Mouse (Mus musculus) neural tube, embryonic 12.5 days (tissue): ENCODE measurements around the gene Dmrtc2. TPM values are rescaled to one million over a fixed set of nuclear protein-coding genes. Genes with fewer than 3 reads are reported as not detected.
A peak's percentile ranks its signal among the peaks of the same experiment; 100 is the strongest.
"Not testable (repeated sequence)": the region's sequence is repeated elsewhere in the genome, so short reads cannot be mapped to it uniquely, and the experiment has no call there.

Experiments used
- ATAC-seq: fragments of 200-750 bp; cut with Nextera tagmentation; 2 replicates; pipeline ENCODE4 v1.8.0; 2017; ENCODE audit warnings: low read depth, mild to moderate bottlenecking, moderate TSS enrichment, moderate library complexity; ENCODE audit not compliant: low FRiP score
- H3K27ac ChIP-seq: fragments of 300-500 bp; sonication (generic); 2 replicates; pipeline ENCODE4 v1.5.1; 2016
- H3K27me3 ChIP-seq: fragments of 300-500 bp; sonication (generic); replicated peaks from 2 replicates; pipeline ENCODE4 v1.6.1; 2016; ENCODE audit warnings: mild to moderate bottlenecking
- H3K36me3 ChIP-seq: fragments of 300-500 bp; sonication (generic); 2 replicates; pipeline ENCODE4 v1.6.1; 2016; ENCODE audit warnings: mild to moderate bottlenecking
- H3K4me1 ChIP-seq: fragments of 300-500 bp; sonication (generic); 2 replicates; pipeline ENCODE4 v1.6.1; 2016
- H3K4me2 ChIP-seq: fragments of 300-500 bp; sonication (generic); replicated peaks from 2 replicates; pipeline ENCODE4 v1.6.1; 2016; ENCODE audit warnings: mild to moderate bottlenecking
- H3K4me3 ChIP-seq: fragments of 300-500 bp; sonication (generic); 2 replicates; pipeline ENCODE4 v1.5.1; 2016
- H3K9ac ChIP-seq: fragments of 300-500 bp; sonication (generic); 2 replicates; pipeline ENCODE4 v1.6.1; 2016; ENCODE audit warnings: mild to moderate bottlenecking
- H3K9me3 ChIP-seq: fragments of 300-500 bp; sonication (generic); 2 replicates; pipeline ENCODE4 v1.6.1; 2016; ENCODE audit warnings: mild to moderate bottlenecking
- WGBS: fragments of 180-500 bp; shearing (Covaris S2); methylation state at CpG from one replicate; pipeline ENCODE4 v1.1.7; 2016; 5-methylcytosine and 5-hydroxymethylcytosine counted together
- polyA plus RNA-seq: library from polyadenylated mRNA; unstranded; fragments of >200 nt; fragmentation: Nextera tagmentation; extraction: Ambion mirVana; gene quantifications from 2 replicates; pipeline ENCODE4 v1.2.1, GENCODE M21; 2016

Gene Dmrtc2
- polyA plus RNA-seq, 1 experiment from 2014 or later = not detected

DNA sequence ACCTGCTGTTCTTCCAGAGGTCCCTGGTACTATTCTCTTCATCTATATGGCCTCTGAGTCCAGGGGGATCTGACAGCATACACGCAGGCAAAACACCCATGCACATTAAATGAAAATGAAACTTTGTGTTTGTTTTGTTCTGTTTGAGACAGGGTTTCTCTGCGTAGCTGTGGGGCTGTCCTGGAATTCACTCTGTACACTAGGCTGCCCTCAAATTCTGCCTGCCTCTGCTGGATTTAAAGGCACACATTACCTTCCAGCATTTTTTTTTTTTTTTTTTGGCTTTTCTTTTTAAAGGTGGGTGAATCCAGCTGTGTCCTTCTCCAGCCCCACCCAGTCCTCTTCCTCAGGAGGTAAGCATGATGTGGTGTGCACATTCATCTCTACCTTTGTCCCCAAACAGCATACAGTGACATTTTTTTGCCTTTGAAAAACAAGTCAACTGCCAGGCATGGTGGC, 22.3 kb downstream of the Dmrtc2 start:
- H3K36me3 ChIP-seq = peaks cover 43% of the 10 kb centered on the region
- no peak for ATAC-seq

DNA sequence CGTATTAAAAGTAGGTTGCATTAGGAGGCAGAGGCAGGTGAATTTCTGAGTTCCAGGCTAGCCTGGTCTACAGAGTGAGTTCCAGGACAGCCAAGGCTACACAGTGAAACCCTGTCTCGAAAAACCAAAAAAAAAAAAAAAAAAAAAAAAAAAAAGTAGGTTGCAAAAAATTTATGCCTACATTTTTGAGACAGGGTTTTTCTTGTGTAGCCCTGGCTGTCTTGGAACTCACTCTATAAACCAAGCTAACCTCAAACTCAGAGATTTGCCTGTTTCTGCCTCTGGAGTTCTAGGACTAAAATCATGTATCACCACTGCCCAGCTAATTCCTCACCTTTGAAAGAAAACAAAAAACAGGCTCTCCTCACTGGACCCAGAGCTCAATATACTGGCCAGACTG, 25.9 kb downstream of the Dmrtc2 start:
- 91% methylated on average over 2 of the region's 2 CpGs for whole genome bisulfite sequencing
- not testable (repeated sequence) for ATAC-seq, H3K9me3 ChIP-seq, H3K4me2 ChIP-seq, H3K27me3 ChIP-seq, H3K9ac ChIP-seq, H3K4me3 ChIP-seq, H3K27ac ChIP-seq, H3K4me1 ChIP-seq
- H3K36me3 ChIP-seq = peaks cover 10% of the 10 kb centered on the region; the same call in 1 of the 2 replicates

More for the DNA sequence above, 22.3 kb downstream of the Dmrtc2 start:
- Histone ChIP-seq H3K4me1 (peaks cover 3% of the 10 kb centered on the region; the same call in 1 of the 2 replicates), H3K4me3 (no peak overlapping the region), H3K4me2 (no peak overlapping the region), H3K9ac (no peak overlapping the region), H3K27me3 (no peaks in the 10 kb centered on the region), H3K27ac (no peak overlapping the region), H3K9me3 (no peaks in the 10 kb centered on the region)
- WGBS = 79% methylated on average over 2 of the region's 2 CpGs

DNA sequence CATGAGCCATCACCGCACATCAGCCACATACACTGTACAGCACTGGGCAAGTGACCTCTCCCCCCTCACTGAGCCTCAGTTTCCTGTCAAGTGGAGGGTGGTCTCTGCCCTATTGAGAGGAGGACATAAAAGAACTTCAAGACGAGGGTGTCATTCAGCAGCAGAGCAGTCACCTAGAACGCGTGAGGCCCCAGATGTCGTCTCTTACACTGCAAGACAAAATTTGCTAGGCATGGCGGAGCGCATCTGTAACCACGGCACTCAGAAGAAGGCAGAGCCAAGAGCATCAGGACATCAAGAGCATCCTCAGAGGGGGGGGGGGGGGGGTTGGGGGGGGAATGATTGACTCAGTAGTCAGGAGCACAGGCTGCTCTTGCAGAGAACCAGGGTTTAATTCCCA, 26.4 kb downstream of the Dmrtc2 start:
- Histone ChIP-seq H3K9ac (no peak overlapping the region), H3K27ac (no peak overlapping the region), H3K4me2 (no peak overlapping the region), H3K9me3 (no peaks in the 10 kb centered on the region), H3K36me3 (peaks cover 7% of the 10 kb centered on the region; the same call in 1 of the 2 replicates), H3K4me1 (no peaks in the 10 kb centered on the region), H3K27me3 (no peaks in the 10 kb centered on the region), H3K4me3 (no peak overlapping the region)
- ATAC-seq = no peak
- 72% methylated on average over 8 of the region's 8 CpGs for WGBS

DNA sequence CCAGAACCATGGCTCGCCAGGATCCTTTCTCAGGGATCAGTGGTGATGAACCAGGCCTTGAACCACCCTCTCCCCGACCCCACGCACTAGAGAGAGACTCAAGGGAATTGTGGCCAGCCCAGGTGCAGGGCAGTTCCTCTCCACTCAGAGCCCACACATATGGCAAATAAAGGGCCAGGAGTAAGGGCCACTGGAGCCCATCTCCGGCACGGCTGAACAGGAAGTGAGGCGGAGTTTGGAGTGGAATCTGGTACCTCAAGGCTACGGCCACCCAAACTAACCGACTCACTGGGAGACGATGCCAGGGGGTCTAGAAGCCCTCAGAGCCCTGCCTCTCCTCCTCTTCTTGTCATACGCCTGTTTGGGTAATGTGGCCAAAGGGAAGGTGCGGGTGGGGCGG, 27.4 kb downstream of the Dmrtc2 start, which contains the start of gene Cd79a:
Gene Cd79a (plus strand): TSS at position 158 of the 400 bp plus-strand sequence.
- no peak within 1 kb of the TSS for H3K4me3 ChIP-seq
- H3K9me3 ChIP-seq = no peaks in the 10 kb centered on the region
- no peak within 1 kb of the TSS for H3K4me2 ChIP-seq
- WGBS = 78% methylated on average over 12 of the region's 12 CpGs
- H3K36me3 ChIP-seq = no peaks in the 10 kb centered on the region
- ATAC-seq = no peak
- H3K27ac ChIP-seq = no peak within 1 kb of the TSS
- no peaks in the 10 kb centered on the region for H3K4me1 ChIP-seq
- no peaks in the 10 kb centered on the region for H3K27me3 ChIP-seq
- H3K9ac ChIP-seq = no peak within 1 kb of the TSS

DNA sequence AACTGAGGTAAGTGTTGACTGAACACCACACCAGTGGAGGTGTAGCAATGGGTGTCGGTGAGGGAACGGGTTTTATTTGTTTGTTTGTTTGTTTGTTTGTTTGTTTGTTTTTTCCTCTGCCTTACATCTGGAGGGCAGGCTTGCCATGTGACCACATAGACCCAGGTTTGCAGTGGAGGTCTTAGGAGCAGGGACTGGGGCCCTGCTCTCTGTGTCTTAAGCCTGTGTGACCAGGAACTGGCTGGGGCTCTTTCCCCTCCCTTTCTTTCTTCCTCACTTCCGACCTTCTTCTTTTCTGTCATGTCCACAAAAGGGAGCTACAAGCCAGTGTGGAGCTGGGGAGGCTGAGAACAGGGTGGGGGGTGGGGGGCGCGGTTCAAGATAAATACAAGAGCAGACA, 28.1 kb downstream of the Dmrtc2 start:
- 78% methylated on average over 5 of the region's 5 CpGs for WGBS

DNA sequence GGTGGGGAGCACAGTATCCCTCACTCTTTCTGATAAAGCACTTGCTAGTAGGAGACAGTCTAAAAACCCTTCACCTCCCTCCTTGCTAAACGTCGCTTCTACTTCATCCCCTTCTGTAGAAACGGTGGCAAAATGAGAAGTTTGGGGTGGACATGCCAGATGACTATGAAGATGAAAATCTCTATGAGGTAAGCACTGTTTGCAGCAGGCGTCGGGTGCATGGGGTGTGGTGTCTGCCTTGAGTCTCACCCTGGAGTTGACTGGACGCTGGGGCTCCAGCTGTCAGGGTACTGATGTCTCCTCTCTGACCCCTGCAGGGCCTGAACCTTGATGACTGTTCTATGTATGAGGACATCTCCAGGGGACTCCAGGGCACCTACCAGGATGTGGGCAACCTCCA, 31.3 kb downstream of the Dmrtc2 start:
- Histone ChIP-seq H3K27ac (no peak overlapping the region), H3K36me3 (no peaks in the 10 kb centered on the region), H3K9ac (no peak overlapping the region), H3K4me3 (no peak overlapping the region), H3K27me3 (no peaks in the 10 kb centered on the region), H3K4me2 (no peak overlapping the region), H3K9me3 (no peaks in the 10 kb centered on the region), H3K4me1 (peaks cover 18% of the 10 kb centered on the region)
- WGBS = 75% methylated on average over 6 of the region's 6 CpGs
- no peak for ATAC-seq

More for the DNA sequence above, 28.1 kb downstream of the Dmrtc2 start:
- Histone ChIP-seq H3K9ac (no peak overlapping the region), H3K4me1 (peaks cover 2% of the 10 kb centered on the region; the same call in 1 of the 2 replicates), H3K27me3 (no peaks in the 10 kb centered on the region), H3K36me3 (no peaks in the 10 kb centered on the region), H3K4me2 (no peak overlapping the region), H3K9me3 (no peaks in the 10 kb centered on the region), H3K27ac (no peak overlapping the region), H3K4me3 (no peak overlapping the region)
- no peak for ATAC-seq

DNA sequence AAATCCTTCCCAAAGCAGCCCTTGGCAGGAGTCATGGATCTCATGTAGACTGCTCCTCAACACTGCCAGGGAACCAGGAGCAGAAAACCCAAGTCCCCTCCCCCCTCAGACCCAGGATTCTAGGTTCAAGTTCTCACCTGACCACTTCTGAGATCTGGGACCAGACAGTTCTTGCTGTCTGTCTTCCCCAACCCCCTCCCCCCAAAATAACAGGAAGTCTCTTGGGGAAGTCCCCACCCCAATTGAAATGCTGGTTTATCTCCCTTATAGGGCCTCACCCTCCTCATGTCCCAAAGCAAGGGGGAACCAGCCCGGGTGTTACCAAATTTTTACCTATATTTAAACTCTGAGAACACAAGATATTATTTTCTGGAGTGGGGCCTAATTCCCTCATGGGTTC, 32.0 kb downstream of the Dmrtc2 start:
- H3K27ac ChIP-seq = no peak overlapping the region
- no peaks in the 10 kb centered on the region for H3K27me3 ChIP-seq
- H3K4me3 ChIP-seq = no peak overlapping the region
- H3K36me3 ChIP-seq = no peaks in the 10 kb centered on the region
- H3K4me1 ChIP-seq = peaks cover 25% of the 10 kb centered on the region
- ATAC-seq = no peak
- H3K4me2 ChIP-seq = peak overlapping the region; percentile 65; the same call in 1 of the 2 replicates
- 80% methylated on average over 1 of the region's 1 CpGs for whole genome bisulfite sequencing
- no peak overlapping the region for H3K9ac ChIP-seq
- H3K9me3 ChIP-seq = no peaks in the 10 kb centered on the region

DNA sequence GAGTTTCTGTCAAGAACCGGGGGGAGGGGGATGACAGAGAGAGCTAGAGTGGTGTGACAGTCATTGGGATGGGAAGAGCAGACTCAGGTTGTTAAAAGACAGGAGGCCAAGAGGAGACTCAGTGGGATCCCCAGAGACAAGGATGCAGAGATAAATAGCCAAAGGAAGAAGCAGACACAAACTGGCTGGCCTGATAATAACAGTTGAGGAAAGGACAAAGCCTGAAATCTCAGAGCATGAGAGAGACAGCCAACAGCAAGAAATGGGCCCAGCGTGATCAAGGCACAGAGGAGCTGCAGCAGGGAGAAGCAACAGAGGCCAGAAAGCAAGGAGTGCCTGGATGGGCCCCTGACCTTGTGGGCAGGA, 32.4 kb downstream of the Dmrtc2 start:
- H3K4me2 ChIP-seq = peak overlapping the region; percentile 65
- H3K27me3 ChIP-seq = no peaks in the 10 kb centered on the region
- H3K9me3 ChIP-seq = no peaks in the 10 kb centered on the region
- 58% methylated on average over 2 of the region's 2 CpGs for WGBS
- H3K4me1 ChIP-seq = peaks cover 28% of the 10 kb centered on the region
- no peak overlapping the region for H3K27ac ChIP-seq
- ATAC-seq = no peak
- H3K36me3 ChIP-seq = no peaks in the 10 kb centered on the region
- H3K9ac ChIP-seq = peak overlapping the region; percentile 74; the same call in 1 of the 2 replicates
- peak overlapping the region; percentile 63 for H3K4me3 ChIP-seq

DNA sequence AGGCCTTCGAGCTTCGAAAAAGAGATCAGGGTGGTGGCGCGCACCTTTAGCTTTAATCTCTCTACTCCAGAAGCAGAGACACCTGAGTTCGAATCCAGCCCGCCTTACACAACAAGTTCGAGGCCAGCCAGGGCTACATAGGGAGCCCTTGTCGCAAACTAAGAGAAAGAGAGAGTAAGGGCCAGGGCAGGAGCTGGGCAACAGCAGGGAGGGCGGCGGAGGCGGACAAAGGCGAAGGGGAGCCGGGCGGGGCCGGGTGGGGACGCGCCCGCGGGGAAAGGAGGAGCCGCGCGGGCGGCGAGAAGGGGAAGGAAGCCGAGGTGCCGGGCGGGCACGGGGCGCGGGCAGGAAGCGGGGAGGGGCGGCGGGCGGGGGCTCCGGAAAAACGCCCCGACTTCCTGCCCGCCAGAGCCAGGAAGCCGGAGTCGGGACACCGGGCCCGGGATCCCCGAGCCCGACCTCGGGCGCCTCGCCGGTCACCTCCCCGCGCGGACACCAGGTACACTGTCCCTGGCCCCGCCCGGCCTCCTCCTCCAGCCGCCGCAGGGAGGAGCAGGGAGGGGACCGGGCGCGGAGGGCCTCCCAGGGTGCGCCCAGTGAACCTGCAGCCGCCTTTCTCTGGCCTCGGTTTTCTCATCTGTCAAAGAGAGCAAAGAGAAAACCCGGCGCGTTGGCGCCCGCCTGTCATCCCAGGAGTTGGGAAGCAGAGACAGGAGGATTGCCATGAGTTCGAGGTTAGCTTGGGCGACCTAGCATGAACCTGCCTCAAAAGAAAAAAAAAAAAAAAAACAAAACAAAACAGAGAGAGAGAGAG, 33.0 kb downstream of the Dmrtc2 start, which contains the start of gene Arhgef1:
Gene Arhgef1 (plus strand): TSS at position 283 of the 814 bp plus-strand sequence.
- Histone ChIP-seq H3K4me2 (peak within 1 kb of the TSS; percentile 65), H3K27ac (peak within 1 kb of the TSS; percentile 57; the same call in 1 of the 2 replicates), H3K4me1 (peaks cover 33% of the 10 kb centered on the region), H3K9ac (peak within 1 kb of the TSS; percentile 74), H3K9me3 (no peaks in the 10 kb centered on the region), H3K27me3 (no peaks in the 10 kb centered on the region), H3K4me3 (peak within 1 kb of the TSS; percentile 63), H3K36me3 (peaks cover 2% of the 10 kb centered on the region; the same call in 1 of the 2 replicates)
- WGBS = 6% methylated on average over 61 of the region's 68 CpGs
- no peak for ATAC-seq

DNA sequence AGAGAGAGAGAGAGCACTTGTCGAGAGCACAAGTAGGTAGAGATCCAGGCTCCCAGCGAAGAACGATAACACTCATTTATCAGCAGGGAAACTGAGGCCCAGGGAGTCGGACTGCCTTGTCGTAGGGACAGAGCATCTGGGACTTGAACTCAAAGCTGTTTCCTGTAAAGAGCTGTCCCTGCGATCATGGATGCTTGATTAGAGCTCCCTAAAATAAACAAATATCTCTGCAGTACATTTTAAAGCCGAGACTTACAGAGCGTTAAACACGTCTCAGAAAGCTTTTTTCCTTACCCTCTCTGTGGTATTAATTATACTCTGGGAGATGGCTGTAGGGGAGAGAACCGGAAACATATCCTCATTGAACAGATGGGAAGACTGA, 33.6 kb downstream of the Dmrtc2 start:
- no peaks in the 10 kb centered on the region for H3K27me3 ChIP-seq
- peak overlapping the region; percentile 74; the same call in 1 of the 2 replicates for H3K9ac ChIP-seq
- peaks cover 8% of the 10 kb centered on the region for H3K36me3 ChIP-seq
- no peak overlapping the region for H3K27ac ChIP-seq
- peak overlapping the region; percentile 63 for H3K4me3 ChIP-seq
- ATAC-seq = no peak
- H3K9me3 ChIP-seq = no peaks in the 10 kb centered on the region
- peak overlapping the region; percentile 65 for H3K4me2 ChIP-seq
- WGBS = 45% methylated on average over 10 of the region's 10 CpGs
- H3K4me1 ChIP-seq = peaks cover 33% of the 10 kb centered on the region

DNA sequence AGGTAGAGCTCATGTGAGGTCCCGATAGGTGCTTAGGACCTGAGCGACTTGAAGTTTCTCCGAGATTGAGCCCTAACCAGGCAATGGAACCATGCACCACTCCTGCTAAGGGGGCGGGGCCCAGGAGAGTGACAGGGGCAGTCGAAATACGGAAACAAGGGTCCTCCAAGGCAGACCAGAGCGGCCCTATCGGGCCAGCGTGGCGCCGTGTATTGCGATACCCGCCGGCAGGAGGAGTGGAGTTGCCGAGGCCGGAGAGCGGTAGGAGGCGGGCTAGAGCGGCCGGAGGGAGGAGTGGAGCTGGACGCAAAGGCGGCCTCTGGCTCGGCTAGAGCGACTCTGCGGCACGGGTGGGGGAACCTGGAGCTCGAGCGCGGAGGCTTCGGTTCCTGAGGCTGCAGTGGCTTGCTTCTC, 34.2 kb downstream of the Dmrtc2 start:
- peaks cover 33% of the 10 kb centered on the region for H3K4me1 ChIP-seq
- peak overlapping the region; percentile 60 for H3K4me3 ChIP-seq
- peak overlapping the region; percentile 65 for H3K4me2 ChIP-seq
- H3K27ac ChIP-seq = 0 out of 2 replicates have a peak overlapping the region, but pooled peaks have one; percentile 20
- peak; percentile 96 for ATAC-seq
- H3K36me3 ChIP-seq = peaks cover 15% of the 10 kb centered on the region
- WGBS = under 1% methylated on average over 30 of the region's 30 CpGs
- no peaks in the 10 kb centered on the region for H3K9me3 ChIP-seq
- peak overlapping the region; percentile 75 for H3K9ac ChIP-seq
- no peaks in the 10 kb centered on the region for H3K27me3 ChIP-seq

DNA sequence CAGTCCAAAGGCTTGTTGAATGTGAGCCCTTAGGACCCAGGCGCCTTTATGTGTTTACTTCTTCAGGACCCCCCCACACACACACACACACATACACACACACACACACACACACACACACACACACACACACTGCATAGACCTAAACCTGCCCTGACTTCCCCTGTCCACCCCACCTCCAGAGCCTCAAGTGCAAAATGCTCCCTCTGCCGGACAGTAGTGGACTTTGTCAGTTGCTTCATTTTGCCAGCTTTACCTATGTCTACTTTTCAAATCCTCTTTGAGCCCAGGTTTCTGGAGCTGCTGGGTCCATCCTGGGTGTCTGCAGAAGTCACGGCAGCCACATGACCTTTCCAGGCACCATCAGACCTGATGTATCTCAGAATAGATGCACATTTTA, 35.1 kb downstream of the Dmrtc2 start:
- ATAC-seq = peak; percentile 34; the same call in 1 of the 2 replicates
- no peak overlapping the region for H3K27ac ChIP-seq
- peaks cover 17% of the 10 kb centered on the region for H3K36me3 ChIP-seq
- peaks cover 33% of the 10 kb centered on the region for H3K4me1 ChIP-seq
- 20% methylated on average over 3 of the region's 3 CpGs for WGBS
- H3K9ac ChIP-seq = peak overlapping the region; percentile 75
- H3K4me2 ChIP-seq = peak overlapping the region; percentile 65
- H3K4me3 ChIP-seq = peak overlapping the region; percentile 60
- H3K27me3 ChIP-seq = no peaks in the 10 kb centered on the region
- H3K9me3 ChIP-seq = no peaks in the 10 kb centered on the region
